Mouse (Mus musculus) CH12.LX (cell line): ENCODE data around the gene Tub. TPM values are rescaled to one million over a fixed set of nuclear protein-coding genes. Genes with fewer than 3 reads are reported as not detected.

Source experiments
- DNase-seq: peaks from one replicate; pipeline ENCODE4 v3.0.0-alpha.2; 2013; ENCODE audit errors: extremely low read depth
- H3K27ac ChIP-seq: 2 replicates; pipeline ENCODE4 v1.5.1; 2012; ENCODE audit warnings: low read depth, mild to moderate bottlenecking, control low read depth, moderate library complexity; ENCODE audit not compliant: insufficient read depth
- H3K27me3 ChIP-seq: replicated peaks from 2 replicates; pipeline ENCODE3; 2012; ENCODE audit warnings: inconsistent platforms
- H3K36me3 ChIP-seq, 2 experiments: replicated peaks in 1 of 2; 2 replicates each; pipeline versions ENCODE3 to v1.6.1; 2012; ENCODE audit warnings: inconsistent platforms in 1 of 2, low read length in 1 of 2, mild to moderate bottlenecking in 1 of 2, mixed read lengths in 1 of 2, moderate library complexity in 1 of 2; ENCODE audit not compliant: control insufficient read depth in 1 of 2, insufficient read depth in 1 of 2
- H3K4me1 ChIP-seq, 2 experiments: 2 replicates each; pipeline ENCODE4 v1.6.1; 2012; ENCODE audit warnings: inconsistent platforms in 1 of 2, moderate library complexity in 1 of 2; ENCODE audit not compliant: insufficient read depth in 2 of 2, control insufficient read depth in 1 of 2
- H3K4me2 ChIP-seq: 2 replicates; pipeline ENCODE4 v1.6.1; 2012; ENCODE audit warnings: low read depth, mild to moderate bottlenecking, control low read depth; ENCODE audit not compliant: poor library complexity, insufficient read depth, severe bottlenecking
- H3K4me3 ChIP-seq, 3 experiments: fragments of 150-350 bp in 1 of 3; sonication (generic) in 1 of 3; replicated peaks in 1 of 3; 2 replicates each; pipeline versions ENCODE3 to v1.5.1; 2011 to 2012; ENCODE audit warnings: low read depth in 2 of 3, low read length in 2 of 3, mild to moderate bottlenecking in 2 of 3, moderate library complexity in 2 of 3, control low read depth in 1 of 3, improper control_type of control experiment in 1 of 3, inconsistent platforms in 1 of 3, mixed read lengths in 1 of 3; ENCODE audit not compliant: poor library complexity in 1 of 3
- H3K79me2 ChIP-seq: replicated peaks from 2 replicates; pipeline ENCODE4 v1.6.1; 2012; ENCODE audit warnings: mild to moderate bottlenecking, moderate library complexity; ENCODE audit not compliant: control insufficient read depth, poor library complexity, insufficient read depth, severe bottlenecking; ENCODE audit errors: extremely low read depth
- H3K9ac ChIP-seq: 2 replicates; pipeline ENCODE4 v1.6.1; 2012; ENCODE audit warnings: low read depth, mild to moderate bottlenecking, control low read depth, moderate library complexity; ENCODE audit not compliant: insufficient read depth
- H3K9me3 ChIP-seq: replicated peaks from 2 replicates; pipeline ENCODE3; 2012; ENCODE audit warnings: low read length, inconsistent platforms, mixed read lengths
- CHD2 ChIP-seq: IDR thresholded peaks from 2 replicates; pipeline ENCODE4 v1.6.1; 2011; ENCODE audit warnings: low read length, improper control_type of control experiment
- CTCF ChIP-seq, 2 experiments: IDR thresholded peaks in 1 of 2; conservative IDR thresholded peaks in 1 of 2; 2 replicates each; pipeline ENCODE4 v1.5.1; 2011 to 2012; ENCODE audit warnings: low read depth in 2 of 2, low read length in 2 of 2, improper control_type of control experiment in 1 of 2, inconsistent platforms in 1 of 2, mild to moderate bottlenecking in 1 of 2, moderate library complexity in 1 of 2
- E2F4 ChIP-seq: IDR thresholded peaks from 2 replicates; pipeline ENCODE4 v1.6.1; 2011; ENCODE audit warnings: low read depth, low read length, improper control_type of control experiment; ENCODE audit not compliant: insufficient replicate concordance
- ELF1 ChIP-seq: IDR thresholded peaks from 2 replicates; pipeline ENCODE4 v1.6.1; 2014; ENCODE audit warnings: low read depth, mild to moderate bottlenecking, inconsistent platforms, low read length, improper control_type of control experiment
- EP300 ChIP-seq: IDR thresholded peaks from 2 replicates; pipeline ENCODE4 v1.6.1; 2011; ENCODE audit warnings: low read length, improper control_type of control experiment
- ETS1 ChIP-seq: conservative IDR thresholded peaks from 2 replicates; pipeline ENCODE4 v1.6.1; 2012; ENCODE audit warnings: low read depth, mild to moderate bottlenecking, inconsistent platforms, low read length, improper control_type of control experiment, moderate library complexity
- GABPA ChIP-seq: IDR thresholded peaks from 2 replicates; pipeline ENCODE4 v1.6.1; 2012; ENCODE audit warnings: low read depth, low read length, improper control_type of control experiment, inconsistent platforms; ENCODE audit not compliant: insufficient replicate concordance
- KAT2A ChIP-seq: IDR thresholded peaks from 2 replicates; pipeline ENCODE4 v1.6.1; 2012; ENCODE audit warnings: low read length, improper control_type of control experiment, inconsistent platforms; ENCODE audit not compliant: insufficient replicate concordance
- MAFK ChIP-seq: IDR thresholded peaks from 2 replicates; pipeline ENCODE4 v1.6.1; 2011; ENCODE audit warnings: low read length, improper control_type of control experiment; ENCODE audit not compliant: insufficient replicate concordance
- MAX ChIP-seq: IDR thresholded peaks from 2 replicates; pipeline ENCODE4 v1.6.1; 2011; ENCODE audit warnings: low read length, improper control_type of control experiment
- MXI1 ChIP-seq: IDR thresholded peaks from 2 replicates; pipeline ENCODE4 v1.6.1; 2011; ENCODE audit warnings: mild to moderate bottlenecking, low read depth, low read length, improper control_type of control experiment
- NELFE ChIP-seq: IDR thresholded peaks from 2 replicates; pipeline ENCODE4 v1.6.1; 2011; ENCODE audit warnings: low read depth, low read length, improper control_type of control experiment
- PAX5 ChIP-seq: IDR thresholded peaks from 2 replicates; pipeline ENCODE4 v1.6.1; 2012; ENCODE audit warnings: low read length, inconsistent platforms, mixed read lengths
- POLR2A ChIP-seq: IDR thresholded peaks from 2 replicates; pipeline ENCODE4 v1.6.1; 2011; ENCODE audit warnings: low read depth, mild to moderate bottlenecking, improper control_type of control experiment, low read length
- RAD21 ChIP-seq: IDR thresholded peaks from 2 replicates; pipeline ENCODE4 v1.6.1; 2011; ENCODE audit warnings: low read depth, mild to moderate bottlenecking, low read length, improper control_type of control experiment, moderate library complexity
- RCOR1 ChIP-seq: conservative IDR thresholded peaks from 2 replicates; pipeline ENCODE4 v1.6.1; 2012; ENCODE audit warnings: low read depth, mild to moderate bottlenecking, inconsistent platforms, low read length, improper control_type of control experiment
- SIN3A ChIP-seq: IDR thresholded peaks from 2 replicates; pipeline ENCODE4 v1.6.1; 2012; ENCODE audit warnings: low read length, improper control_type of control experiment, inconsistent platforms
- TBP ChIP-seq: conservative IDR thresholded peaks from 2 replicates; pipeline ENCODE4 v1.6.1; 2011; ENCODE audit warnings: low read depth, low read length, improper control_type of control experiment
- TCF12 ChIP-seq: IDR thresholded peaks from 2 replicates; pipeline ENCODE4 v1.6.1; 2014; ENCODE audit warnings: low read depth, mild to moderate bottlenecking, inconsistent platforms, low read length, improper control_type of control experiment
- UBTF ChIP-seq: IDR thresholded peaks from 2 replicates; pipeline ENCODE4 v1.6.1; 2012; ENCODE audit warnings: low read depth, mild to moderate bottlenecking, inconsistent platforms, low read length, improper control_type of control experiment, moderate library complexity
- USF2 ChIP-seq: conservative IDR thresholded peaks from 2 replicates; pipeline ENCODE4 v1.6.1; 2011; ENCODE audit warnings: low read depth, low read length, improper control_type of control experiment
- ZNF384 ChIP-seq: IDR thresholded peaks from 2 replicates; pipeline ENCODE4 v1.6.1; 2012; ENCODE audit warnings: low read depth, low read length, improper control_type of control experiment, inconsistent platforms
- dilution Hi-C: fragments of 300-500 bp; cut with MboI; formaldehyde crosslinking; loops from 2 replicates; pipeline ENCODE4 v1.14.3; 2020; ENCODE audit warnings: low sequenced_read_pairs; ENCODE audit not compliant: extremely low pct_unique_long_range_greater_than_20kb, extremely low pct_ligation_motif_present
- in situ Hi-C: fragments of 300-500 bp; cut with MboI; formaldehyde crosslinking; loops from 3 replicates; pipeline ENCODE4 v1.14.3; 2019; ENCODE audit warnings: low sequenced_read_pairs, low pct_ligation_motif_present, low pct_unique_long_range_greater_than_20kb, mixed read lengths
- polyA plus RNA-seq: library from polyadenylated mRNA; unstranded; fragments of >175 nt; gene quantifications from 2 replicates; pipeline ENCODE4 v1.2.1, GENCODE M21; 2012; ENCODE audit warnings: low read depth; ENCODE audit not compliant: insufficient read length
- total RNA-seq, 2 experiments: library from RNA; depleted of rRNA; stranded (reverse); fragments of 300-350 nt in 1 of 2; fragments of >200 nt in 1 of 2; gene quantifications; 2 replicates each; pipeline ENCODE4 v1.2.3; 2012 to 2014

The Tub gene
- total and polyA plus RNA-seq, 3 experiments, result 0.13 TPM; not detected in 2

DNA sequence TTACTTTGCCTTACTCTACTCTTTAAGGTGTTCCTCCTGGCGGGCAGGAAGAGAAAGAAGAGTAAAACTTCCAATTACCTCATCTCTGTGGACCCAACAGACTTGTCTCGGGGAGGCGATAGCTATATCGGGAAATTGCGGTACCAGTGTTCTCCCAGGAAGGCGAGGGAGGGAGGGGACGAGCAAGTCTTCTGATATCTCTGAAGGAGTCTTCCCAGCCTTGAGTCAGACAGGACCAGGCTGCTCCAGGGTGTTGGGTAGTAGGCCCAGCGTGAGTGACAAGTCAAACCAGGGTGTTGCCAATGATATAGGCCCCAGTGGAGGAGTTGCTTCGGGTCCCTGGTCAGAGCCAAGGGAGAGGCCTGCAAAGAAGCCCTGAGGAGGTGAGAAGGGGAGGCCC is 76.8 kb downstream of the Tub start:
- Histone ChIP-seq H3K4me1 (no peaks in the 10 kb centered on the region), H3K79me2 (no peaks in the 10 kb centered on the region), H3K4me2 (no peak overlapping the region), H3K27me3 (peaks cover 38% of the 10 kb centered on the region), H3K27ac (no peak overlapping the region), H3K36me3 (no peaks in the 10 kb centered on the region), H3K9me3 (peaks cover 5% of the 10 kb centered on the region), H3K4me3 (no peak overlapping the region), H3K9ac (no peak overlapping the region)
- in situ Hi-C loops, result loop anchor here (10.0 kb wide), 1 partner anchor 212 kb away; no protein-coding TSS in a partner anchor
- dilution Hi-C loops, result no loop called here
- TF ChIP-seq TCF12 (no peak), POLR2A (no peak), UBTF (no peak), ZNF384 (no peak), PAX5 (no peak), KAT2A (no peak), SIN3A (no peak), TBP (no peak), EP300 (no peak), GABPA (no peak), CHD2 (no peak), MAX (no peak), NELFE (no peak), RCOR1 (no peak), MAFK (no peak), MXI1 (no peak), ELF1 (no peak), E2F4 (no peak)
- no peak for DNase-seq

DNA sequence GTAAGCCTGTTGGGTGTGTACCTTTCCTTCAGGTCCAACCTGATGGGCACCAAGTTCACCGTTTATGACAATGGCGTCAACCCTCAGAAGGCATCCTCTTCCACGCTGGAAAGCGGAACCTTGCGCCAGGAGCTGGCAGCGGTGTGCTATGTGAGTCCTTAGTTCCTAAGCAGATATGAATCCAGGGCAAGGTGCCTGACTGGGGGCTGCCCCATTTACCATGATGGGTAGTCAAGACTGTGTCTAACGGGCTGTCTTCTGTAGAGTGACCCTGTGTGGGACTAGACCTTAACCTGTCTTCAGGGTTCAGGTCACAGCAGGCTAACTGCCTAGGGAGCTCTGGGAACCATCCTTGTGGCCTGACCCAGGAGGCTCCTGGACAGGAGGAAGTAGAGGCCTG is 77.6 kb downstream of the Tub start:
- in situ Hi-C loops (loop anchor here (10.0 kb wide), 1 partner anchor 213 kb away; no protein-coding TSS in a partner anchor), dilution Hi-C loops (no loop called here)
- Histone ChIP-seq H3K4me2 (no peak overlapping the region), H3K4me3 (no peak overlapping the region), H3K9me3 (peaks cover 5% of the 10 kb centered on the region), H3K27ac (no peak overlapping the region), H3K4me1 (no peaks in the 10 kb centered on the region), H3K36me3 (no peaks in the 10 kb centered on the region), H3K27me3 (peaks cover 42% of the 10 kb centered on the region), H3K79me2 (no peaks in the 10 kb centered on the region), H3K9ac (no peak overlapping the region)
- DNase-seq, result no peak
- TF ChIP-seq ETS1 (no peak), RAD21 (no peak), USF2 (no peak), CTCF (conservative IDR thresholded peaks at IDR 0.05 in 1 of 2, IDR thresholded peaks at IDR 0.05 in 1 of 2; ENCODE audit: low read depth in 2 of 2, low read length in 2 of 2) (no peak)
